Mouse (Mus musculus) embryonic facial prominence, embryonic 11.5 days (tissue): ENCODE data around the gene Tm9sf2. TPM values are rescaled to one million over a fixed set of nuclear protein-coding genes. Genes with fewer than 3 reads are reported as not detected.

ENCODE experiments used
- ATAC-seq: fragments of 200-750 bp; cut with Nextera tagmentation; replicated peaks from 2 replicates; pipeline ENCODE4 v1.8.0; 2017; ENCODE audit warnings: low read depth; ENCODE audit not compliant: insufficient number of reproducible peaks, low FRiP score, low TSS enrichment
- DNase-seq: peaks from one replicate; pipeline ENCODE4 v3.0.0-alpha.2; 2015; ENCODE audit warnings: low spot score
- H3K27ac ChIP-seq: fragments of 300-500 bp; sonication (generic); replicated peaks from 2 replicates; pipeline ENCODE4 v1.5.1; 2014; ENCODE audit warnings: mild to moderate bottlenecking, low read depth, low read length, control low read depth
- H3K27me3 ChIP-seq: fragments of 300-500 bp; sonication (generic); 2 replicates; pipeline ENCODE4 v1.6.1; 2014; ENCODE audit warnings: mild to moderate bottlenecking, low read length, moderate library complexity, mixed read lengths; ENCODE audit not compliant: control insufficient read depth, insufficient read depth
- H3K36me3 ChIP-seq: fragments of 300-500 bp; sonication (generic); replicated peaks from 2 replicates; pipeline ENCODE4 v1.6.1; 2014; ENCODE audit warnings: low read depth, mild to moderate bottlenecking, low read length, moderate library complexity, mixed read lengths; ENCODE audit not compliant: control insufficient read depth, insufficient read depth
- H3K4me1 ChIP-seq: fragments of 300-500 bp; sonication (generic); 2 replicates; pipeline ENCODE4 v1.6.1; 2014; ENCODE audit warnings: low read length, mixed read lengths; ENCODE audit not compliant: control insufficient read depth, insufficient read depth
- H3K4me2 ChIP-seq: fragments of 300-500 bp; sonication (generic); 2 replicates; pipeline ENCODE4 v1.6.1; 2014; ENCODE audit warnings: low read depth, mild to moderate bottlenecking, control low read depth, low read length, moderate library complexity
- H3K4me3 ChIP-seq: fragments of 300-500 bp; sonication (generic); 2 replicates; pipeline ENCODE4 v1.5.1; 2014; ENCODE audit warnings: low read depth, low read length, control low read depth
- H3K9ac ChIP-seq: fragments of 300-500 bp; sonication (generic); replicated peaks from 2 replicates; pipeline ENCODE4 v1.6.1; 2014; ENCODE audit warnings: mild to moderate bottlenecking, control low read depth, low read length
- H3K9me3 ChIP-seq: fragments of 300-500 bp; sonication (generic); replicated peaks from 2 replicates; pipeline ENCODE4 v1.6.1; 2016; ENCODE audit warnings: mild to moderate bottlenecking, low read length, inconsistent platforms, mixed read lengths; ENCODE audit not compliant: control insufficient read depth
- WGBS: fragments of 180-500 bp; shearing (Covaris S2); extraction: QIAGEN DNeasy Blood & Tissue Kit; methylation state at CpG from one replicate; pipeline ENCODE4 v1.1.7; 2014; 5-methylcytosine and 5-hydroxymethylcytosine counted together
- polyA plus RNA-seq: library from polyadenylated mRNA; unstranded; fragments of >200 nt; fragmentation: Nextera tagmentation; extraction: Ambion mirVana; gene quantifications from 2 replicates; pipeline ENCODE4 v1.2.1, GENCODE M21; 2014

Gene Tm9sf2
- polyA plus RNA-seq, 1 experiment from 2014 or later: 159 TPM

GRCm38 (mm10) chr14:122160916-122161315 lies 54.1 kb downstream of the Tm9sf2 start:
- H3K27me3 ChIP-seq: no peaks in the 10 kb centered on the region
- H3K4me1 ChIP-seq: no peaks in the 10 kb centered on the region
- DNase-seq (no peak), ATAC-seq (no peak)
- H3K4me2 ChIP-seq: no peak overlapping the region
- no peak overlapping the region for H3K27ac ChIP-seq
- H3K4me3 ChIP-seq: no peak overlapping the region
- H3K9ac ChIP-seq: no peak overlapping the region
- WGBS: 94% methylated on average over 1 of the region's 1 CpGs
- H3K9me3 ChIP-seq: no peaks in the 10 kb centered on the region
- H3K36me3 ChIP-seq: no peaks in the 10 kb centered on the region

- no peaks in the 10 kb centered on the region for H3K4me1 ChIP-seq
- DNase-seq (no peak), ATAC-seq (no peak)
- no peaks in the 10 kb centered on the region for H3K9me3 ChIP-seq
- H3K4me3 ChIP-seq: no peak overlapping the region
- H3K9ac ChIP-seq: no peak overlapping the region
- no peak overlapping the region for H3K27ac ChIP-seq
- 88% methylated on average over 7 of the region's 7 CpGs for WGBS
- H3K36me3 ChIP-seq: no peaks in the 10 kb centered on the region
- no peaks in the 10 kb centered on the region for H3K27me3 ChIP-seq
- no peak overlapping the region for H3K4me2 ChIP-seq
These were observed 62.1 kb downstream of the Tm9sf2 start for GRCm38 (mm10) chr14:122168912-122169311.

- no peaks in the 10 kb centered on the region for H3K9me3 ChIP-seq
- no peak overlapping the region for H3K9ac ChIP-seq
- H3K4me1 ChIP-seq: no peaks in the 10 kb centered on the region
- no peak; the same call in 1 of the 2 replicates for ATAC-seq
- H3K36me3 ChIP-seq: no peaks in the 10 kb centered on the region
- no peak overlapping the region for H3K4me2 ChIP-seq
- no peak overlapping the region for H3K27ac ChIP-seq
- no peak overlapping the region for H3K4me3 ChIP-seq
- no peak for DNase-seq
- H3K27me3 ChIP-seq: no peaks in the 10 kb centered on the region
- WGBS: 79% methylated on average over 7 of the region's 7 CpGs
These were observed 63.5 kb downstream of the Tm9sf2 start for GRCm38 (mm10) chr14:122170202-122170781.

GRCm38 (mm10) chr14:122171031-122171430 lies 64.2 kb downstream of the Tm9sf2 start:
- Histone ChIP-seq H3K9me3 (no peaks in the 10 kb centered on the region), H3K4me1 (no peaks in the 10 kb centered on the region), H3K36me3 (no peaks in the 10 kb centered on the region), H3K4me2 (no peak overlapping the region), H3K9ac (no peak overlapping the region), H3K27ac (no peak overlapping the region), H3K4me3 (no peak overlapping the region), H3K27me3 (no peaks in the 10 kb centered on the region)
- no peak for DNase-seq
- 77% methylated on average over 7 of the region's 7 CpGs for WGBS
- no peak for ATAC-seq

GRCm38 (mm10) chr14:122176263-122176798 lies 69.5 kb downstream of the Tm9sf2 start:
- H3K4me2 ChIP-seq: no peak overlapping the region
- H3K27ac ChIP-seq: no peak overlapping the region
- no peak overlapping the region for H3K4me3 ChIP-seq
- WGBS: 81% methylated on average over 14 of the region's 14 CpGs
- no peaks in the 10 kb centered on the region for H3K9me3 ChIP-seq
- 0 out of 2 replicates have a peak, but pooled peaks cover 3% of the 10 kb centered on the region for H3K4me1 ChIP-seq
- no peaks in the 10 kb centered on the region for H3K36me3 ChIP-seq
- no peaks in the 10 kb centered on the region for H3K27me3 ChIP-seq
- H3K9ac ChIP-seq: no peak overlapping the region
- ATAC-seq: no peak
- DNase-seq: no peak

GRCm38 (mm10) chr14:122179262-122179661 lies 72.4 kb downstream of the Tm9sf2 start:
- Histone ChIP-seq H3K9me3 (no peaks in the 10 kb centered on the region), H3K4me2 (no peak overlapping the region), H3K27me3 (no peaks in the 10 kb centered on the region), H3K27ac (no peak overlapping the region), H3K36me3 (no peaks in the 10 kb centered on the region), H3K9ac (no peak overlapping the region), H3K4me1 (0 out of 2 replicates have a peak, but pooled peaks cover 3% of the 10 kb centered on the region), H3K4me3 (no peak overlapping the region)
- DNase-seq: no peak
- ATAC-seq: no peak
- WGBS: 63% methylated on average over 16 of the region's 16 CpGs

- WGBS: 2% methylated on average over 45 of the region's 45 CpGs
- no peak within 1 kb of the TSS; the same call in 1 of the 2 replicates for H3K27ac ChIP-seq
These were observed 74.4 kb downstream of the Tm9sf2 start, which contains the start of gene Clybl for GRCm38 (mm10) chr14:122181078-122181814. Gene Clybl (plus strand): TSS chr14:122181704.

GRCm38 (mm10) chr14:122181815-122182157 lies 74.9 kb downstream of the Tm9sf2 start:
- Histone ChIP-seq H3K9me3 (no peaks in the 10 kb centered on the region), H3K27ac (no peak overlapping the region), H3K4me1 (0 out of 2 replicates have a peak, but pooled peaks cover 3% of the 10 kb centered on the region), H3K4me3 (peak overlapping the region; percentile 67), H3K9ac (peak overlapping the region; percentile 68), H3K27me3 (no peaks in the 10 kb centered on the region), H3K4me2 (peak overlapping the region; percentile 48), H3K36me3 (no peaks in the 10 kb centered on the region)
- WGBS: under 1% methylated on average over 12 of the region's 12 CpGs
- ATAC-seq (no peak), DNase-seq (no peak)

More at GRCm38 (mm10) chr14:122181078-122181814, 74.4 kb downstream of the Tm9sf2 start, which contains the start of gene Clybl:
- Histone ChIP-seq H3K36me3 (no peaks in the 10 kb centered on the region), H3K4me2 (peak within 1 kb of the TSS; percentile 64), H3K4me1 (0 out of 2 replicates have a peak, but pooled peaks cover 3% of the 10 kb centered on the region), H3K9me3 (no peaks in the 10 kb centered on the region), H3K4me3 (peak within 1 kb of the TSS; percentile 67), H3K9ac (peak within 1 kb of the TSS; percentile 68), H3K27me3 (no peaks in the 10 kb centered on the region)
- peak; percentile 98 for ATAC-seq
- peak; percentile 95 for DNase-seq
